Mouse (Mus musculus) neural tube, embryonic 12.5 days (tissue): ENCODE measurements at regions not wholly inside any gene's neighbourhood (a gene's known extent, or its start where the extent isn't known, plus 50 kb on each side); places are given as distances from the start of the nearest gene placed in this dataset.

Experiments
- ATAC-seq: fragments of 200-750 bp; cut with Nextera tagmentation; 2 replicates; pipeline ENCODE4 v1.8.0; 2017; ENCODE audit warnings: low read depth, mild to moderate bottlenecking, moderate TSS enrichment, moderate library complexity; ENCODE audit not compliant: low FRiP score
- H3K27ac ChIP-seq: fragments of 300-500 bp; sonication (generic); 2 replicates; pipeline ENCODE4 v1.5.1; 2016
- H3K27me3 ChIP-seq: fragments of 300-500 bp; sonication (generic); replicated peaks from 2 replicates; pipeline ENCODE4 v1.6.1; 2016; ENCODE audit warnings: mild to moderate bottlenecking
- H3K36me3 ChIP-seq: fragments of 300-500 bp; sonication (generic); 2 replicates; pipeline ENCODE4 v1.6.1; 2016; ENCODE audit warnings: mild to moderate bottlenecking
- H3K4me1 ChIP-seq: fragments of 300-500 bp; sonication (generic); 2 replicates; pipeline ENCODE4 v1.6.1; 2016
- H3K4me2 ChIP-seq: fragments of 300-500 bp; sonication (generic); replicated peaks from 2 replicates; pipeline ENCODE4 v1.6.1; 2016; ENCODE audit warnings: mild to moderate bottlenecking
- H3K4me3 ChIP-seq: fragments of 300-500 bp; sonication (generic); 2 replicates; pipeline ENCODE4 v1.5.1; 2016
- H3K9ac ChIP-seq: fragments of 300-500 bp; sonication (generic); 2 replicates; pipeline ENCODE4 v1.6.1; 2016; ENCODE audit warnings: mild to moderate bottlenecking
- H3K9me3 ChIP-seq: fragments of 300-500 bp; sonication (generic); 2 replicates; pipeline ENCODE4 v1.6.1; 2016; ENCODE audit warnings: mild to moderate bottlenecking
- WGBS: fragments of 180-500 bp; shearing (Covaris S2); methylation state at CpG from one replicate; pipeline ENCODE4 v1.1.7; 2016; 5-methylcytosine and 5-hydroxymethylcytosine counted together

DNA sequence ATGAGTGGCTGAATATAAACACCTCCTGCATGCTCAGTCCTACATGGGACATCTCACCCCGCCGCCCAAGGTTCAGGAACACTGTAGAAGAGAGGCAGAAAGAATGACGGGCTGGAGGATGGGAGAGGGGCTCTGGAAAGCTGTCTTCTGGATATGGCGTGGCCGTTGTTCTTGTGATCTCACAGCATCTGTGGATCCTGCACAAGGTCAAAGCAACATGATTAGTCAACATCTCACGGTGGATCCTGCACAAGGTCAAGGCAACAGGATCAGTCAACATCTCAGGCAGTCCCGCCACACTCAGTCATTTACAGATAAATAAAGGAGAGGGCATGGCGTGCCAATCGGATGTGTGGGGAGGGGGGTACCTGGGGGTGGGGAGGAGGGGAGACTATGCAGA lies 184.7 kb upstream of the Sulf2 start:
- no peak for ATAC-seq
- no peak overlapping the region for H3K9ac ChIP-seq
- H3K9me3 ChIP-seq = no peaks in the 10 kb centered on the region
- peaks cover 27% of the 10 kb centered on the region for H3K4me1 ChIP-seq
- 95% methylated on average over 9 of the region's 9 CpGs for WGBS
- H3K36me3 ChIP-seq = no peaks in the 10 kb centered on the region
- H3K4me3 ChIP-seq = no peak overlapping the region
- no peak overlapping the region for H3K27ac ChIP-seq
- no peaks in the 10 kb centered on the region; the same call in 1 of the 2 replicates for H3K27me3 ChIP-seq
- H3K4me2 ChIP-seq = no peak overlapping the region

DNA sequence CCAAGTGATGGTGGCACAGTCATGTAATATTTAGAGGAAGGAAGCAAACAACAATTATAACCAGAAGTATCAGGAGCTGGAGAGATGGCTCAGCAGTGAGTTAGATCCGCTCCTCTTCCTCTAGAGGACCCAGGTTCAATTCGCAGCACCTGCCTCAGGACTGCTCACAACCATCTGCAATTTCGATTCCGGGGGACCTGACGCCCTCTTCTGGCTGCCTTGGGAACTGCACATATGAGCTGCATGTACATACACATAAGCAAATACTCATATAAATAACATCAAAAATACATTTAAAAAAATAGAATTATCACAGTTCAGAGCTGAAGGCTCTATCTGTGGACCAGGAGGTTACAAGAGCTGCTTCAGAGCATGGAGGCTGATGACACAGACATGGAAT lies 184.0 kb upstream of the Sulf2 start:
- ATAC-seq = no peak
- H3K36me3 ChIP-seq = no peaks in the 10 kb centered on the region
- no peaks in the 10 kb centered on the region for H3K27me3 ChIP-seq
- no peak overlapping the region for H3K27ac ChIP-seq
- H3K4me1 ChIP-seq = peaks cover 24% of the 10 kb centered on the region
- H3K4me3 ChIP-seq = no peak overlapping the region
- H3K9ac ChIP-seq = no peak overlapping the region
- 85% methylated on average over 5 of the region's 5 CpGs for WGBS
- no peak overlapping the region for H3K4me2 ChIP-seq
- H3K9me3 ChIP-seq = no peaks in the 10 kb centered on the region

DNA sequence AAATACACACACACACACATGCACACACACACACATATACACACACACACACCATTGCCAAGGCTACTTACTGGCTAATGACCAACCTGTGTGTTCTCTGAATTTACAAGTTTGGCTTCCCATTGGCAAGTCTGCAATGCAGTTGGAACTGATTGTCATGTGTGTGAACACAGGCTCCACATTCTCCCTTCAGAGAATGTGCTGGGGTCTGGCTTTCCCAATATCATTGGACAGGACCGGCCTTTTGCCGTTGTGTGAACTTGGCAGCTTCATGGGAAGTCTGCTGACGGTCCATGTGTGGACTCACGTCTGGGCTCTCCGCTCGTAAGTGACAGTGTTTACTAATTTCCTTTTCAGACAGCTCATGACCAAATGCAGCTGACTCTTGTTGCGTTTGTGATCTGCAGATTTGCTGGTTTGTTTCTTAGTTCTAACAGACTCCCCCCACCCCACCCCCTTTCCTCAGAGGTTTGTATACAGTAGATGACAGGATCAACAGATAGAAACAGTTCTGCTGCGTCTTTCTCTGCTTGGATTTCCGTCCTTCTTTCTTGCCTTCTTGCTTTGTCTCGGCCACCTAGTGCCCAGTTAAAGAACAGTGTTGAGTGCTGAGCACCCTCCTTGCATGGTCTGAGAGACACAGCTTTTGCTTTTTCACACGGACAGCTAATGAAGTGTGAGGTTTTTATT lies 183.1 kb upstream of the Sulf2 start:
- Histone ChIP-seq H3K4me1 (peaks cover 17% of the 10 kb centered on the region), H3K27ac (no peak overlapping the region), H3K9ac (no peak overlapping the region), H3K36me3 (no peaks in the 10 kb centered on the region), H3K4me3 (no peak overlapping the region), H3K4me2 (no peak overlapping the region), H3K9me3 (no peaks in the 10 kb centered on the region), H3K27me3 (no peaks in the 10 kb centered on the region)
- no peak for ATAC-seq
- 68% methylated on average over 11 of the region's 11 CpGs for whole genome bisulfite sequencing

DNA sequence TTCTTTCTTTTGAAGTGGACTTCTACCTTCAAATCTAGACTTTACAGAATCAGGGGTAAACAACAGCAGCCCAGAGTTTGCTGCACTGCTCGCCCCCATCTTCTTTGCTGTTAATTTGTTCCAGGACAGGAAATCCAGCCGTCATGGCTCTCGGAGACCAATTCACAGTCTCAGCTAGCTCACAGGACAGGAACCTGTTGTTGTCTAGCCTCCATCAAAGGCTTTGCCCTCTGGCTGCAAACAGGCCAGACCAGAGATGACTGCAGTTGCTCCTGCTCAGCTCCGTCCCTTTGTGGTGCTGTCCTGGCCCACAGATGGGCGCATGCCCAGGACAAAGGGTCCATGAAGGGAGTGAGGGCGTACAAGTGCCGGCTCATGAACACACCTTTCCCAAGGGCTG lies 182.2 kb upstream of the Sulf2 start:
- Histone ChIP-seq H3K9me3 (no peaks in the 10 kb centered on the region), H3K36me3 (no peaks in the 10 kb centered on the region), H3K4me2 (no peak overlapping the region), H3K9ac (no peak overlapping the region), H3K4me3 (no peak overlapping the region), H3K27ac (no peak overlapping the region), H3K27me3 (no peaks in the 10 kb centered on the region), H3K4me1 (peaks cover 16% of the 10 kb centered on the region)
- WGBS = 52% methylated on average over 7 of the region's 7 CpGs
- no peak for ATAC-seq

DNA sequence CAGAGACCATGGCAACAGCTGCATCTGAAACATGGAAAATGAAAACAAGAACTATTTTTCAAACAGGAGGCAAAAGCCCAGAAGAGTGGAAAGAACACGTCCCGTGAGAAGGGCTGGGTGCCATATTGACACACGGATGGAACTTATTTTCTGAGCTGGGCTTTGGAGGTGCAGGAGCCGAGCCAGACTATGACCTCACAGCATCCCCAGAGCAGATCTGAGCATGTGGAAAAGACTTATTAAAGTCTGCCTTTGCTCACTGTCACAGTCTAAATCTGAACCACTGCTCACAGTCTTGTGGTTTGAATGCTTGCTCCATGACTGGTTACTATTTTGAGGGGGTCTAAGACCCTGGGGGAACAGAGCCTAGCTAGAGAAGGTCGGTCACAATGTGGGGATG lies 180.2 kb upstream of the Sulf2 start:
- H3K9ac ChIP-seq = no peak overlapping the region
- H3K27me3 ChIP-seq = no peaks in the 10 kb centered on the region
- H3K4me1 ChIP-seq = peaks cover 16% of the 10 kb centered on the region
- no peaks in the 10 kb centered on the region for H3K9me3 ChIP-seq
- WGBS = 88% methylated on average over 5 of the region's 5 CpGs
- ATAC-seq = no peak
- H3K27ac ChIP-seq = no peak overlapping the region
- no peak overlapping the region for H3K4me2 ChIP-seq
- no peaks in the 10 kb centered on the region for H3K36me3 ChIP-seq
- no peak overlapping the region for H3K4me3 ChIP-seq

DNA sequence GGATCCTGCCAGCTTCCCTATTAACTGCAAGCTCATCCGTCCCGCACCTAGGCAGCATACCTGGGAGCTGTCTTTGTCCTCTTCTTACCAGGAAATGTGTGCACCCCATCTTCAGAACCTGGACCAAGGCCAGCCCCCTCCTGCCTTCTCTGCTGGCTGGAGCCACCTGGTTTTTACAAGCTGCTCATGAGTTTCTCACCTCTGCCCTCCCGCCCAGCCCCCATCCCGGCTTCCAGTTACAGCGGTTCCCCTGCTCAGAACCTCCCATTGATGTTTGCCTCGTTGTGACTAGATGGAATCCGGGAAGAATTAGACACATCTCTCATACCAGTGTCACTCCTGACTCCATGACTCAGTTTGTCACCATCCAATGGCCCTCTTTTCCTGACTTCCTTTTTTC lies 179.1 kb upstream of the Sulf2 start:
- H3K27ac ChIP-seq = no peak overlapping the region
- no peak overlapping the region for H3K4me3 ChIP-seq
- H3K9ac ChIP-seq = no peak overlapping the region
- H3K36me3 ChIP-seq = no peaks in the 10 kb centered on the region
- no peak for ATAC-seq
- H3K27me3 ChIP-seq = no peaks in the 10 kb centered on the region
- H3K4me2 ChIP-seq = no peak overlapping the region
- peaks cover 28% of the 10 kb centered on the region for H3K4me1 ChIP-seq
- no peaks in the 10 kb centered on the region for H3K9me3 ChIP-seq
- WGBS = 65% methylated on average over 7 of the region's 7 CpGs

DNA sequence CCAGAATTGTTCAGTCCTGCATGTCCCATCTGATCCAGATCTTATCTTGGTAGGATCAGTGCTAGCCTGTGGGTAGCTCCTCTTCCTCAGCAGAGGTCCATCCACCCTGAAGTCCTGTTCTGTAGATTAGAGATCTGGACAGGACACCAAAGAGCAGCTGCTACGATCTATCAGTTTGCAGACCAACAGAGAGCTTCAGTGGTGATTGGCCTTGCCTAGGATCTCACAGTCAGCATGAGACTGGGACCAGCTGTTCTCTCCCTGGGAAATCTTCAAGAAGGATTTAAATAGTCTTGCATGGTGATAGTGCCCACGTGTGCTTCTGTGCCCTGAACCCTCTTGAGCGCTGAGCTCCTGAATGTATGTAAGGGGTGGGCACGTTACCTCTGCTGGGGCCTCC lies 178.4 kb upstream of the Sulf2 start:
- H3K36me3 ChIP-seq = no peaks in the 10 kb centered on the region
- ATAC-seq = no peak
- H3K9ac ChIP-seq = no peak overlapping the region
- H3K4me1 ChIP-seq = peaks cover 34% of the 10 kb centered on the region
- no peaks in the 10 kb centered on the region for H3K27me3 ChIP-seq
- H3K27ac ChIP-seq = no peak overlapping the region
- H3K4me3 ChIP-seq = no peak overlapping the region
- H3K4me2 ChIP-seq = no peak overlapping the region
- no peaks in the 10 kb centered on the region for H3K9me3 ChIP-seq
- 68% methylated on average over 4 of the region's 4 CpGs for WGBS

DNA sequence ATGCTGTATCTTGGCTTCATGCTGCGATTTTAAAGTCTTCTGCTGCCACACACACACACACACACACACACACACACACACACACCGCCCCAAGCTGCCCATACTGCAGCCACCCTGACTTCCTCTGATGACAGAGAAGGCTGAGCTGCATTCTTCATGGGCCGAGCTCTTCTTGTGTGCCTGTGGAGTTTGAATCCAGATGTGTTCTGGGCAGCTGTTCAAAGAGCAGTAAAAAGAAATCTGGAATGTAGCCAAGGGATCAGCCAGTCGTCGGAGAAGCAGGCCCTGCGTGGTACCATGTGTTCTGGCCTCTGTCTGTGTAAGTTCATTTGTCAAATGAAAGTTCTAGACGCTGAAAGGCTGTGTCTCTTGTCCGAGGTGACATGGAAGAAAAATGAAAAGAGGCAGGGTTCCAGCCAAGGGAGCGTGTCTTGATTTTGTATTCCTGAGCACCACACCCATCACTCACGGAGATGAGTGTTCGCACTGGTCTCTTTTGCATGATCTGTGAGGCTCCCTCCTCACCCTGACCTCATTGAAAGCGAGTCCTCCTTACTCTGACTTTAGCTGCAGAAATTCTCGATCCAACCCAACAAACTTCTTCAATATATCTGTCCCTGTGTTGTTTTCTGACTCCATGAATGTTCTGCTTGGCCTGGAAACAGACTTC lies 177.4 kb upstream of the Sulf2 start:
- H3K9me3 ChIP-seq = no peaks in the 10 kb centered on the region
- WGBS = 72% methylated on average over 13 of the region's 13 CpGs
- ATAC-seq = no peak
- no peak overlapping the region for H3K4me3 ChIP-seq
- no peak overlapping the region for H3K4me2 ChIP-seq
- no peak overlapping the region for H3K9ac ChIP-seq
- peaks cover 34% of the 10 kb centered on the region for H3K4me1 ChIP-seq
- H3K27ac ChIP-seq = no peak overlapping the region
- no peaks in the 10 kb centered on the region for H3K36me3 ChIP-seq
- no peaks in the 10 kb centered on the region for H3K27me3 ChIP-seq

DNA sequence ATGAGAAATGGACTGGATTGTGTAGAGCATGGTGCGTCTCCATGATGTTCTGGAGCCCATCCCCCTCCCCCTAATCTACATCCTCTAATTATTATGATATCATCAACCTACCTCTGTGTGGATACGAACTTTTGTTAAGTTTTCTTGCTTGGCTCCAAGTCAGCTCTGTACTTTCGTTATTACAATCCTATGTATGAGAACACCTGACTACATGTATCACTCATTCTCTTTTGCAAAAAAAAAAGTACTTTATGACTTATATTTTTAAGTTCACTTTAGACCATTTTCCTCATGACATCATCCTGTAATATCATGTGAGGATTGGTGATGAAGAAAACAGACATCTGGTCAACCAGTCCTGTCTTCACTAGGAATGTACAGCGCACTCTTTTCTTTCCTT lies 175.7 kb upstream of the Sulf2 start:
- peaks cover 25% of the 10 kb centered on the region for H3K4me1 ChIP-seq
- H3K27me3 ChIP-seq = no peaks in the 10 kb centered on the region
- H3K36me3 ChIP-seq = no peaks in the 10 kb centered on the region
- H3K9ac ChIP-seq = no peak overlapping the region
- H3K9me3 ChIP-seq = no peaks in the 10 kb centered on the region
- no peak overlapping the region for H3K4me3 ChIP-seq
- ATAC-seq = no peak
- 91% methylated on average over 4 of the region's 4 CpGs for WGBS
- no peak overlapping the region for H3K4me2 ChIP-seq
- no peak overlapping the region for H3K27ac ChIP-seq

DNA sequence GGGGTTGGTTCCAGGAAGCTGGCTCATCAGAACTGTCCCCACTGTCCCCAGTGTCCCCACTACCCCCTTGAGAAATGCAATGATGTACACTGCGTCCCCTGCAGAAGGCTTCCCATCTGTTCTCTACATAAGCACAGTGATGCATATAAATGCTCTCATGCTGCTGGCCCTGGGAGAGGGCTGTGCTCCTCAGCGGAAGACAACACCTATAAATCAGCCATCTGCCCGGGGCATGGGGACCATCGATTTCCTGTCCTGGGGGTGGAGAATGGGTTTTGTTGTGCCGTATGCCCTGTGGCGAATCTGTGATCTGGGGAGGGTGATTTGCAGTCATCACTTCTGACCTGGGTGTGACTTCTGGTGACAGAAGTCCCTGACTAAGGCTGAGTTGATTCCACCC lies 174.9 kb upstream of the Sulf2 start:
- H3K4me2 ChIP-seq = 0 out of 2 replicates have a peak overlapping the region, but pooled peaks have one; percentile 4
- H3K9ac ChIP-seq = no peak overlapping the region
- no peaks in the 10 kb centered on the region for H3K36me3 ChIP-seq
- peak; percentile 89 for ATAC-seq
- no peaks in the 10 kb centered on the region for H3K27me3 ChIP-seq
- no peaks in the 10 kb centered on the region for H3K9me3 ChIP-seq
- WGBS = 9% methylated on average over 6 of the region's 6 CpGs
- H3K4me3 ChIP-seq = no peak overlapping the region
- peak overlapping the region; percentile 6; the same call in 1 of the 2 replicates for H3K27ac ChIP-seq
- H3K4me1 ChIP-seq = peaks cover 28% of the 10 kb centered on the region

DNA sequence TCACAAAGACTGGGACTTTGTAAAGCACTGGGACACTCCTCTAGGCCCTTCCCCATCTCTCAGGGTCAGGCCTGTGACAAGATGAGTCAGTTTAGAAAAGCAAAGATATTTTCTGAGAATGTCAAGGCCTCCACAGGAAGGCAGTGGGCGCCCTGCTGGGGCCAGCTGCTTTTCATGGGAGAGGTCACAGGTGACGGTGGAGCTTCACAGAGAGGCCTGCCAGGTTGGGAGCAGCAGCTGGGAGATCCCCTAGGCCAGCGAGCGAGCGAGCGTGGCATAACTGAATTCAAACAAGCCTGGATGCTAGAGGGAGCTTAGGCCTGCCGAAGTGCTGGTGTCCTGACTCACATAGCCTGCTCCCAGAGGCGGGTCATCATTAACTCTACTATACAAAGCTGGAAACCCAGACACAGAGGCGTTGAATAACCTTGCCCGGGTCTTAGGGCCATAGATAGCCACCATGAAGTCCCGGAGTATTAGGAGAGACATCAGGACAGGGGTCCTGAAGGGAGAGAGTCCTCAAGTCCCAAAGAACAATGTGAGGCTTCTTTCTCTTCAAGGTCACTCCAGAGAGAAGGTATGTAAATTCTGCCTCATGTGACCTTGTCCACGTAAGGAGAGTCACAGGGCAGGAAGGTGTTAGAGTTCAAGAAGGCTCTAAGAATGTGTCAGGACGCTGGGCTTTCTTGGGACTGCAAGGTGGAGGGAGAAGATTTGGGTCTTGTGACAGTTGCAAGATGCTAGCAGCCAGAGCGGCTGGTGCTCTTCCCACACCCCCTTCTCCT lies 174.3 kb upstream of the Sulf2 start:
- Histone ChIP-seq H3K36me3 (no peaks in the 10 kb centered on the region), H3K27me3 (no peaks in the 10 kb centered on the region), H3K4me2 (0 out of 2 replicates have a peak overlapping the region, but pooled peaks have one; percentile 4), H3K9ac (no peak overlapping the region), H3K4me1 (peaks cover 34% of the 10 kb centered on the region), H3K9me3 (no peaks in the 10 kb centered on the region), H3K4me3 (no peak overlapping the region), H3K27ac (peak overlapping the region; percentile 6)
- ATAC-seq = no peak
- 51% methylated on average over 14 of the region's 14 CpGs for WGBS

DNA sequence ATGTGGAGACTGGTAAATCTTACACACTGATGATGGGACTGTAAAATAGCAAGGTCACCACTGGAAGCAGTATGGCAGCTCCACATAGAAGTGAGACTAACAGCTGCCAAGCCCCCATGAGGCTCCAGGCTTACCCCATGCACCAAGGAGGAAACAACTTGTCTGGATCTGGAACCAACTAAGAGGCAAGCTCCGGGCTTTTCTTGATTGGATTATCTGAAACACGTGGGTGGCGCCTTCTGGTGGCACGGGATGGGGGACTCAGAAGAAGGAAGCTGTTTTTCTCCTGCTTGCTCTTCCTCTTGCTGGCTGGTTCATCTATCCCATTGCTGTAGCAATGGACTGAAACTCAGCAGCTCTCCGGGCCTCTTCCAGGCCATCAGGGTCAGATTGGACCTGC lies 171.5 kb upstream of the Sulf2 start:
- H3K4me3 ChIP-seq = no peak overlapping the region
- H3K4me1 ChIP-seq = peaks cover 51% of the 10 kb centered on the region
- H3K36me3 ChIP-seq = no peaks in the 10 kb centered on the region
- 89% methylated on average over 5 of the region's 5 CpGs for WGBS
- no peaks in the 10 kb centered on the region for H3K9me3 ChIP-seq
- no peak overlapping the region for H3K9ac ChIP-seq
- no peaks in the 10 kb centered on the region for H3K27me3 ChIP-seq
- no peak overlapping the region for H3K27ac ChIP-seq
- no peak overlapping the region for H3K4me2 ChIP-seq
- ATAC-seq = no peak
